Mouse (Mus musculus) layer of hippocampus, postnatal 10 days (tissue): ENCODE measurements at regions not wholly inside any gene's neighbourhood (a gene's known extent, or its start where the extent isn't known, plus 50 kb on each side); places are given as distances from the start of the nearest gene placed in this dataset.

Source experiments
- DNase-seq, 2 experiments: peaks; one replicate each; pipeline ENCODE4 v3.0.0; 2021; ENCODE audit warnings: low spot score in 2 of 2

- DNase-seq = no peak
Measured at GRCm38 (mm10) chr8:125367374-125367773, 202.2 kb downstream of the Sipa1l2 start.

- DNase-seq = no peak
Measured at GRCm38 (mm10) chr8:125365004-125365403, 204.6 kb downstream of the Sipa1l2 start.

GRCm38 (mm10) chr8:125359456-125359855, 210.2 kb downstream of the Sipa1l2 start:
- no peak for DNase-seq

GRCm38 (mm10) chr8:125357759-125358158, 211.8 kb downstream of the Sipa1l2 start:
- no peak for DNase-seq

- no peak for DNase-seq
Measured at GRCm38 (mm10) chr8:125355059-125355509, 214.5 kb downstream of the Sipa1l2 start.

DNA sequence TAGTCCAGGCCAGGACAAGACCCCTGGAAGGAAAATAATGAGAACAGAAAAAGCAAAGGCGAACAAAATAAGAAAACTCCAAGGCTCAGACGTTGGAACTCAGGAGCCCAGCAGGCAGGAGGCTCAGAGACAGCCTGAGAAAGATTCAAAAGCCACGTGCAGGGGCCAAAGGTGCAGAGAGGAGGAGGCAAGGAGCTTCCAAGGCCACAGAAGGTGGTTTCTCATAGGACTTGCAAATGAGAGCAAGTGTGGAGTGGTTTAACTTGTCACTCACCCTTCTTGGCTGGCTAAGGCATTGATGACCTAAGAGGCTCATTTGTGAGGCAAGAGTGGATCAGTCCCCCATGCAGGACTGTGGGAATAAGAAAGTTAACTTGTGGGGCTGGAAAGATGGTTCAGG, 217.3 kb downstream of the Sipa1l2 start:
- no peak for DNase-seq

- DNase-seq = no peak
Measured at GRCm38 (mm10) chr8:125351486-125352032, 218.0 kb downstream of the Sipa1l2 start.

GRCm38 (mm10) chr8:125349290-125350025, 220.2 kb downstream of the Sipa1l2 start:
- DNase-seq = peak in 1 of 2 experiments; percentile 42

DNA sequence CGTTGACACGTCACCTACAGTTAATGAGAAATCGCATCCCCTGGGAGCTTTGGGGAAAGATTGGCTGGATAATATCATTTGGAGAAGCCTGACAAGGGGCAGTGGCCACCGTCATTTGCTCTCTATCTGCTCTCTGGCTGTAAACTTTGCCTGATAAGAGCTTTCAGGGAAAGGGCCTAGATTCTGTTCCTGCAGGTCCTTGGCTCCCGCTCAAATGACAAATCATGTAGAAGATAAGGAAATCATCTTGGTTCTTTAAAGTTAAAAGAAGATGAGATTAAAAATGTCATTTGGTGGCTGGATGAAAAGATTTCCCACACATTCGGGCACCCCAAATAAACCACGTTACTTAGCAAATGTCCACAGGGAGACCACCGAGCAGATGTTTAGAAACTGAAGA, 223.4 kb downstream of the Sipa1l2 start:
- DNase-seq = no peak

- peak; percentile 33 to 40 for DNase-seq
Measured at GRCm38 (mm10) chr8:125345571-125345970, 224.0 kb downstream of the Sipa1l2 start.

DNA sequence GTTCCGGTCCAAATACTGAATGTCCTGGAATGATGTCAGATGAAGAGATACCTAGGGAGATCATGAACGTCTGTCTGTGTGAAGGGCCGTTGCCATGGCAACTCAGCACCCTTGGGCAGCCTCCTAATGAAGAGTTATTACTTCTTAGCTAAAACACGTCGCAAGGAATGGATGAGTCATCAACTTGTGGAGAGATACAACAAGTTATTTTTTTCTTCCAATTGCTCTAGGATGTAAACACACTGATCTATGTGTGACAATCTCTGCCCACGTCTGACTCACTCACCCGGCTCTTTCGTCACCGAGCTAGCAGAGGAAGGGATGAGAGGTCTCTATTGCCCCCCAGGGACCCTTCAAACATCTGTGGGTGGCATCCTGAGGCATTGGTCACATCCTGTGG, 225.7 kb downstream of the Sipa1l2 start:
- DNase-seq = no peak

DNA sequence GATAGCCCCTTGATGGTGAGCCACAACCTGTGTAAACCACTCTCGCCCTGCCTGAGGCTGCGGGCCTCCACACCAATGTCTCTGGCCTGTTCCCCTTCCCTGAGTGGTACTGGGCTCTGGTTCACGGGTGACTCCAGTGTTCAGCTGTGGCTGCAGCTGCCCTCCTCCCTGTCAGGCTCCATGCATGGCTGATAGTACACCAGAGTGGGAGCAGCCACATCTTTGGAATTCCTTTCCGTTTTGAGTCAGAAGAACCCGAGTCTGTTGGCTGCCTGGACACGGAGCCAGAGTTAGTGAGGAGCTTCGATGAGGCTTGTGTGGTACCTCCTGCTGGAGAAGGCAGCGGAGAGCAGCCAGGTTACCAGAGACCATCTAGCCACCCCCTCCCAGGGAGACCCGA, 227.1 kb downstream of the Sipa1l2 start:
- DNase-seq = no peak

GRCm38 (mm10) chr8:125341606-125342005, 228.0 kb downstream of the Sipa1l2 start:
- no peak for DNase-seq

- no peak for DNase-seq
Measured at GRCm38 (mm10) chr8:125338222-125338621, 231.4 kb downstream of the Sipa1l2 start.

- no peak for DNase-seq
Measured at GRCm38 (mm10) chr8:125337444-125338077, 232.0 kb downstream of the Sipa1l2 start.

- no peak for DNase-seq
Measured at GRCm38 (mm10) chr8:125336799-125337198, 232.8 kb downstream of the Sipa1l2 start.

- no peak for DNase-seq
Measured at GRCm38 (mm10) chr8:125335575-125336370, 233.8 kb downstream of the Sipa1l2 start.

DNA sequence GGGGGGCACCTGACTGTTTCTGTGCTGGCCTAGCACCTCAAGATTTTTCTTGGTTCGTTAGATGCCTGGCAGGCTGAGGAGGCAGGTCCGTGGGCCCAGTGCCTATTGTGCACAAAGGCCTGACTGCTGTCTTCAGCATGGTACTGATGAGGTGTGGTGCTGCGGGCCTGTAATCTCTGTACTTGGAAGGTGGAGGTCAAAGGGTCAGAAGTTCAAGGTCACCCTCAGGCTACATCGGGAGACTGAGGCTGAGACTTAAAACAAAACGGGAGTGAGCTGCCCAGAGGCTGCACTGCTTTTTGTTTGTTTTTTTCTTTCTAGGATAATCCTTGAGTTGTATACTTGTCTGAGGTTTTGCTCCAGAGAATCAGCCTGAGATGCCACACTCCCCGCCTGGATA, 234.4 kb downstream of the Sipa1l2 start:
- DNase-seq = no peak

- DNase-seq = no peak
Measured at GRCm38 (mm10) chr8:125330638-125331037, 239.0 kb downstream of the Sipa1l2 start.

DNA sequence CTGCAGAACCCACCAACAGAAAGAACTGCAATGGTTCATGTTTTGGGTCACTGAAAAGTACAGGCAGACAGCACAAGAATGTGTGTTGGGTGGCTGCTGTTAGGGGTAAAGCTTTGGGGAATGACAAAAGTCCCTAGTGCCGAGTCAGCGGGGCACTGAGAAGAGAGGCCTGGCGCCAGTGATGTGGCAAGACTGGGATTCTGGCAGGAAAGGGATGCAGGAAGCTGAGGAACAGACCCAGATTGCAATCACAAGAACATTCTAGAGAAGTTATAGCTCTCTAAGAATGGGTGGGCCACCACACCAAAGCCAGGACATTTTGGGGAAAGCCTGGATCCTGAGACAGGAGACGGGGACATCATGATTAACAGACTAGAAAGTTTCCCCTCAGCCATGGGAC, 241.0 kb downstream of the Sipa1l2 start:
- no peak for DNase-seq

DNA sequence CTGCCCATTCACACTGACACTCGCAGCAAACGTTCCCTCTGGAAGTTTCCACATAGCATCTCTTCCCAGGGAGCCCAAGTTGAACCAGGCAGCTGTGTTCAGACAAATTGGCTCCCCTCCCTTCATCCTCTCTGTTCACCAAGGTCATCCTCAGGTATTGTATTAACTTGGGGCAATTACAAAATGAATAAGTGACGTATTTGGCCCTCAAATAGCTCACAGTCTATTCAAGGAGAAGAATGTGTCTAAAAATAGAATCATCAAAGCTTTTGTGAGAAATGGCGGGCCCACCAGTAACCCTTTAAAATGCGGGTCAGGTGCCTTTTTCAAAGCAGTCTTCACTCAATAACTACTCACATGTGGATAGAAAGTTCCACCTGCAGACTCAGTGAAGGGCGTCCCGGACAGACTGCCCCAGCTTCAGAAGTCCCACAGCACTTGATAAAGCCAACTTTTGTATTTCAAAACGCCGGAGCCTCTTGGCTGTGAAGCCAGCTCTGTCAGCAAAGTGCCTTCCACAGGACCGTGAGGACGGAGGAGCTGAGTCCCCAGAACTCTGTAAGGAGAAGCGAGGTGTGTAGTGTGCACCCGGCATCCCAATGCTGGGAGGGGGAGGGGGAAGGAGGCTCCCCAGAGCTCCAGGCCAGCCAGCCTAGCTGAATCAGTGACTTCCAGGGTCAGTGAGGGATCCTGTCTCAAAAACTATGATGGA, 241.9 kb downstream of the Sipa1l2 start:
- no peak for DNase-seq
